Mouse (Mus musculus): Measurements from ENCODE around the gene Sf3a2. TPM values are rescaled to one million over a fixed set of nuclear protein-coding genes. Genes with fewer than 3 reads are reported as not detected.

Gene Sf3a2
- polyA plus RNA-seq, 1 experiment from 2014 or later: 44.7 TPM

- H3K4me1 ChIP-seq (ENCODE audit: control insufficient read depth, insufficient read depth, low read depth, low read length): no peaks in the 10 kb centered on the region; the same call in 1 of the 2 replicates
- H3K9ac ChIP-seq (ENCODE audit: low read depth, low read length): no peak overlapping the region; the same call in 1 of the 2 replicates
- peaks cover 8% of the 10 kb centered on the region; the same call in 1 of the 2 replicates for H3K36me3 ChIP-seq (ENCODE audit: control insufficient read depth, insufficient read depth, low read length)
- H3K27ac ChIP-seq (ENCODE audit: low read depth, low read length): no peak overlapping the region
- no peak overlapping the region for H3K4me3 ChIP-seq (ENCODE audit: low read length)
- peaks cover 21% of the 10 kb centered on the region for H3K27me3 ChIP-seq (replicated peaks; ENCODE audit: control insufficient read depth, insufficient read depth, low read length)
- 0 out of 2 replicates have a peak, but pooled peaks cover 4% of the 10 kb centered on the region for H3K9me3 ChIP-seq (ENCODE audit: control insufficient read depth, low read length)
- 43% methylated on average over 30 of the region's 30 CpGs for WGBS
- ATAC-seq: 0 out of 2 replicates have a peak, but pooled peaks have one; percentile 9
- 0 out of 2 replicates have a peak overlapping the region, but pooled peaks have one; percentile 12 for H3K4me2 ChIP-seq (ENCODE audit: low read length)
Observed at GRCm38 (mm10) chr10:80835617-80836016, 37.6 kb downstream of the Sf3a2 start.

DNA sequence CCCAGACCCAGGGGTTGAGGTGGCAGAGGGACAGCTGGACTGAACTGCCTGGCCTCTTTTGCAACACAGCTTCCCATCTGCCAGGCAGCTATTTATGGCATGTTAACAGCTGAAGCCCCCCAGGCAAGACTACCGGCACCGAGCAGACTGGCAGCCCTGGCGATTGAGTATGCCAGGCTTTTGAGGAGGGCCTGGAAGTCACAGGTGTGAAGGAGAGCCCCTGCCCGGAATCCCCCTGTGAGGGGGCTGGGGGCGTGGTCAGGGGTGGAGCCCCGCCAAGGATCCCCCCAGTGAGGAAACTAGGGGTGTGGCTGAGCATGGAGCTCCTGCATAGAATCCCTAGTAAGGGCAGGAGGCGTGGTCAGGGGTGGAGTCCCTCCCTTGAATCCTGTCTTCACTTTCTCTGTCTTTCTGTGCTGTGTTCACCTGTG is 39.0 kb downstream of the Sf3a2 start:
- H3K27me3 ChIP-seq (replicated peaks; ENCODE audit: control insufficient read depth, insufficient read depth, low read length): peaks cover 21% of the 10 kb centered on the region
- 44% methylated on average over 7 of the region's 7 CpGs for WGBS
- peaks cover 8% of the 10 kb centered on the region; the same call in 1 of the 2 replicates for H3K36me3 ChIP-seq (ENCODE audit: control insufficient read depth, insufficient read depth, low read length)

DNA sequence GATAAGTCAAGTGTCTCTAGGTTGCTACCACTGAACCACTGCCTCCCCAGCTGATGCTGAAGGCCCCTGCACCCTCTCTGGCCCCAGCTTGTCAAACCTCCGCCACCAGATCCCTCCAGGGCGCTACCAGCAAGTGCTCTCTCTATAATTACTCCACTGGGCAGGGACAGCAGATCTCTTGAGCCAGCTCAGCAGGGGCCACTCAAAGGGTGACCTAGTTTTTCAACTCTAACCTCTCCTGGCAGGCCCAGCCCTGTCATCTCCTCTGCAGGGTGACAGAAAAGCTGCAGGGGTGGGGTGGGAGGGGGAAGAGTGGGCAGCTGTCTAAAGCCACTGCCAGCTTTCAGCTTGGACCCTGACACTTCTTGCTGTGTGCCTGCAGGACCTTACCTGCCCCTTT is 39.8 kb downstream of the Sf3a2 start:
- peaks cover under 1% of the 10 kb centered on the region for H3K4me1 ChIP-seq (ENCODE audit: control insufficient read depth, insufficient read depth, low read depth, low read length)
- H3K4me2 ChIP-seq (ENCODE audit: low read length): no peak overlapping the region
- H3K9me3 ChIP-seq (ENCODE audit: control insufficient read depth, low read length): 0 out of 2 replicates have a peak, but pooled peaks cover 4% of the 10 kb centered on the region
- ATAC-seq: no peak
- WGBS: 23% methylated on average over 2 of the region's 2 CpGs
- peaks cover 8% of the 10 kb centered on the region; the same call in 1 of the 2 replicates for H3K36me3 ChIP-seq (ENCODE audit: control insufficient read depth, insufficient read depth, low read length)
- H3K9ac ChIP-seq (ENCODE audit: low read depth, low read length): no peak overlapping the region
- H3K27ac ChIP-seq (ENCODE audit: low read depth, low read length): no peak overlapping the region
- H3K27me3 ChIP-seq (replicated peaks; ENCODE audit: control insufficient read depth, insufficient read depth, low read length): peaks cover 22% of the 10 kb centered on the region
- H3K4me3 ChIP-seq (ENCODE audit: low read length): no peak overlapping the region

More for the DNA sequence above, 39.0 kb downstream of the Sf3a2 start:
- Histone ChIP-seq H3K4me2 (ENCODE audit: low read length) (no peak overlapping the region), H3K27ac (ENCODE audit: low read depth, low read length) (no peak overlapping the region), H3K9me3 (ENCODE audit: control insufficient read depth, low read length) (0 out of 2 replicates have a peak, but pooled peaks cover 4% of the 10 kb centered on the region), H3K4me3 (ENCODE audit: low read length) (no peak overlapping the region), H3K9ac (ENCODE audit: low read depth, low read length) (no peak overlapping the region), H3K4me1 (ENCODE audit: control insufficient read depth, insufficient read depth, low read depth, low read length) (no peaks in the 10 kb centered on the region; the same call in none of the 2 replicates)
- ATAC-seq: no peak

GRCm38 (mm10) chr10:80838346-80838912 is 40.4 kb downstream of the Sf3a2 start:
- H3K27me3 ChIP-seq (replicated peaks; ENCODE audit: control insufficient read depth, insufficient read depth, low read length): peaks cover 27% of the 10 kb centered on the region
- 70% methylated on average over 2 of the region's 2 CpGs for WGBS
- ATAC-seq: no peak
- H3K36me3 ChIP-seq (ENCODE audit: control insufficient read depth, insufficient read depth, low read length): peaks cover 8% of the 10 kb centered on the region; the same call in 1 of the 2 replicates
- H3K4me1 ChIP-seq (ENCODE audit: control insufficient read depth, insufficient read depth, low read depth, low read length): peaks cover 6% of the 10 kb centered on the region
- no peak overlapping the region for H3K27ac ChIP-seq (ENCODE audit: low read depth, low read length)
- no peak overlapping the region for H3K9ac ChIP-seq (ENCODE audit: low read depth, low read length)
- 0 out of 2 replicates have a peak, but pooled peaks cover 4% of the 10 kb centered on the region for H3K9me3 ChIP-seq (ENCODE audit: control insufficient read depth, low read length)
- no peak overlapping the region for H3K4me2 ChIP-seq (ENCODE audit: low read length)
- no peak overlapping the region for H3K4me3 ChIP-seq (ENCODE audit: low read length)

GRCm38 (mm10) chr10:80839848-80840247 is 41.9 kb downstream of the Sf3a2 start:
- H3K27ac ChIP-seq (ENCODE audit: low read depth, low read length): no peak overlapping the region
- H3K36me3 ChIP-seq (ENCODE audit: control insufficient read depth, insufficient read depth, low read length): peaks cover 3% of the 10 kb centered on the region; the same call in 1 of the 2 replicates
- no peak overlapping the region for H3K4me3 ChIP-seq (ENCODE audit: low read length)
- H3K4me1 ChIP-seq (ENCODE audit: control insufficient read depth, insufficient read depth, low read depth, low read length): peaks cover 13% of the 10 kb centered on the region
- no peak for ATAC-seq
- H3K27me3 ChIP-seq (replicated peaks; ENCODE audit: control insufficient read depth, insufficient read depth, low read length): peaks cover 18% of the 10 kb centered on the region
- no peak overlapping the region for H3K4me2 ChIP-seq (ENCODE audit: low read length)
- 51% methylated on average over 6 of the region's 6 CpGs for WGBS
- H3K9me3 ChIP-seq (ENCODE audit: control insufficient read depth, low read length): 0 out of 2 replicates have a peak, but pooled peaks cover under 1% of the 10 kb centered on the region
- H3K9ac ChIP-seq (ENCODE audit: low read depth, low read length): no peak overlapping the region

GRCm38 (mm10) chr10:80841685-80842084 is 43.7 kb downstream of the Sf3a2 start:
- Histone ChIP-seq H3K4me3 (ENCODE audit: low read length) (no peak overlapping the region), H3K4me2 (ENCODE audit: low read length) (no peak overlapping the region), H3K36me3 (ENCODE audit: control insufficient read depth, insufficient read depth, low read length) (no peaks in the 10 kb centered on the region), H3K27ac (ENCODE audit: low read depth, low read length) (no peak overlapping the region), H3K4me1 (ENCODE audit: control insufficient read depth, insufficient read depth, low read depth, low read length) (peaks cover 13% of the 10 kb centered on the region), H3K9me3 (ENCODE audit: control insufficient read depth, low read length) (no peaks in the 10 kb centered on the region), H3K9ac (ENCODE audit: low read depth, low read length) (no peak overlapping the region), H3K27me3 (replicated peaks; ENCODE audit: control insufficient read depth, insufficient read depth, low read length) (peaks cover 15% of the 10 kb centered on the region)
- 64% methylated on average over 2 of the region's 2 CpGs for WGBS
- ATAC-seq: no peak

DNA sequence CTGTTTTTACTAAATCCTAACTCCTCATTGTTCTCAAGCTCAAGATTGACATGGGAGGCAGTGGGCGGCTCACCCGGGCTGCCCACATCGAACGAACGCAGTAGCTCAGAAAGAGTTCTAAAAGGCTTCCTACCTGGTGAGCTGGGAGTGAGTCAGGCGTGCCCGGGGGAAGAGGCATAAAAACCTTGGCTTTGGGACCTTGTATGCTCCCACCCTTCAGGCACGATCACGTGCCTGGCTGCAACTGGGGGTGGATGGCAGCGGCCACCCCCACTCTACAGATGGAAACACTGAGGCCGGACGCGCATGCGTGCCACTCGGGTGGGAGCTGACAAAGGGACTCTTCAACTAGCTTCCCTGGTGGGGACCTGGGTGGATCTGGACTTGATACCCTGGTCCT is 44.3 kb downstream of the Sf3a2 start:
- no peaks in the 10 kb centered on the region for H3K9me3 ChIP-seq (ENCODE audit: control insufficient read depth, low read length)
- no peak overlapping the region for H3K27ac ChIP-seq (ENCODE audit: low read depth, low read length)
- no peaks in the 10 kb centered on the region for H3K36me3 ChIP-seq (ENCODE audit: control insufficient read depth, insufficient read depth, low read length)
- peaks cover 13% of the 10 kb centered on the region for H3K4me1 ChIP-seq (ENCODE audit: control insufficient read depth, insufficient read depth, low read depth, low read length)
- 79% methylated on average over 15 of the region's 15 CpGs for WGBS
- H3K4me2 ChIP-seq (ENCODE audit: low read length): no peak overlapping the region; the same call in 1 of the 2 replicates
- no peak for ATAC-seq
- H3K9ac ChIP-seq (ENCODE audit: low read depth, low read length): no peak overlapping the region
- H3K4me3 ChIP-seq (ENCODE audit: low read length): no peak overlapping the region
- H3K27me3 ChIP-seq (replicated peaks; ENCODE audit: control insufficient read depth, insufficient read depth, low read length): peaks cover 15% of the 10 kb centered on the region

DNA sequence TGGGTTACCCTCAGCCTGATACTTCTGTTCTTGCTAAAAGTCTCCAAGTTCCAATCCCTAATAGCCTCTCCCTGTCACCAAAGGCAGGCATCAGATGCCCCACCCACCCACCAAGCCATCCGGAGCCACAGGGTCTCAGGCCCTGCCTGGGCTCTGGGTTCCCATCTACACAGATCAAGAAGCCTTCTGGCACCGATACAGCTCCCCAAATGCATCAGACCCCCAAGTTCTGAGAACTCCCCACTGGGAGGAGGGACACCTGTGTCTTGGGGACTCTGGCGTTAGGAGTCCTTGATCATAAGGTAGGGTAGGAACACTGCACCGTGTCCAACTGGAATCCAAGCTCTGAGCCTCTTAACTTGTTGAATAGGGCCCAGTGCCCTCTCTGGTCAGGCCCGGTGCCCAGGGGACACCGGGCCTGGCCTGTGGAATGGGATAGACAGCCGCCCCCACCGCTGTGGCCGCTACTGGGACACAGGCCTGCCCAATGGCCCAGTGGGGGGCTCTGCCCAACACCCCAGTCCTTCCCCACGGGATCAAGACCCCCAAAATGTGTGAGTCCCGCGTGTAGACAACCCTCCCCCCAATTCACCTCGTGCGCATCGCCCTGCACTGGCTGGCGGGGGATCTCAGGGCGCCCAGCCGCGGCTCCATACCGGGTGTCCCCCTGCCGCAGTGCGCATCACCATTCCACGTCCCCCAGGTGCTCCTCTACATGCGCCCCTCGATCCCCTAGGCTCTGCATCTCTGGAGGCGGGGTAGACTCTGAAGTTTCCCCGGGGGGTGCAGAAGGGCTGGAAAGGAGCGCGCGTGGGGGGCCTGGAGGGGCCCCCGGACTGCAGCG is 45.3 kb downstream of the Sf3a2 start:
- H3K9ac ChIP-seq (ENCODE audit: low read depth, low read length): peak overlapping the region; percentile 74
- peak overlapping the region; percentile 84 for H3K4me2 ChIP-seq (ENCODE audit: low read length)
- no peaks in the 10 kb centered on the region for H3K36me3 ChIP-seq (ENCODE audit: control insufficient read depth, insufficient read depth, low read length)
- WGBS: 8% methylated on average over 32 of the region's 32 CpGs
- H3K4me1 ChIP-seq (ENCODE audit: control insufficient read depth, insufficient read depth, low read depth, low read length): peaks cover 13% of the 10 kb centered on the region
- no peak overlapping the region; the same call in 1 of the 2 replicates for H3K27ac ChIP-seq (ENCODE audit: low read depth, low read length)
- no peaks in the 10 kb centered on the region for H3K9me3 ChIP-seq (ENCODE audit: control insufficient read depth, low read length)
- peak; percentile 40 for ATAC-seq
- peak overlapping the region; percentile 68 for H3K4me3 ChIP-seq (ENCODE audit: low read length)
- H3K27me3 ChIP-seq (replicated peaks; ENCODE audit: control insufficient read depth, insufficient read depth, low read length): peaks cover 15% of the 10 kb centered on the region
